Mouse (Mus musculus) ES-Bruce4 (cell line): ENCODE data around the gene Ddx1. TPM values are rescaled to one million over a fixed set of nuclear protein-coding genes. Genes with fewer than 3 reads are reported as not detected.
A peak's percentile ranks its signal among the peaks of the same experiment; 100 is the strongest.

Source experiments
- H3K27ac ChIP-seq: 2 replicates; pipeline ENCODE4 v1.5.1; 2012; ENCODE audit warnings: low read length, inconsistent platforms; ENCODE audit not compliant: insufficient read depth
- H3K27me3 ChIP-seq: 2 replicates; pipeline ENCODE4 v1.6.1; 2012; ENCODE audit warnings: mild to moderate bottlenecking, low read length, inconsistent platforms; ENCODE audit not compliant: control insufficient read depth, poor library complexity, insufficient read depth, severe bottlenecking
- H3K36me3 ChIP-seq: 2 replicates; pipeline ENCODE4 v1.6.1; 2012; ENCODE audit warnings: inconsistent platforms, mild to moderate bottlenecking, low read length, moderate library complexity; ENCODE audit not compliant: control insufficient read depth, poor library complexity, insufficient read depth, severe bottlenecking
- H3K4me1 ChIP-seq: one replicate; pipeline ENCODE4 v1.8.1; 2011; ENCODE audit warnings: low read length; ENCODE audit not compliant: control insufficient read depth, insufficient read depth
- H3K4me3 ChIP-seq: 2 replicates; pipeline ENCODE4 v1.5.1; 2011; ENCODE audit warnings: low read depth, mild to moderate bottlenecking, low read length
- H3K9ac ChIP-seq: 2 replicates; pipeline ENCODE4 v1.6.1; 2012; ENCODE audit warnings: low read depth, mild to moderate bottlenecking, inconsistent platforms; ENCODE audit not compliant: poor library complexity, severe bottlenecking
- H3K9me3 ChIP-seq: replicated peaks from 2 replicates; pipeline ENCODE4 v1.6.1; 2012; ENCODE audit warnings: mild to moderate bottlenecking, low read length, inconsistent platforms; ENCODE audit not compliant: control insufficient read depth, poor library complexity, insufficient read depth, severe bottlenecking
- CTCF ChIP-seq: IDR thresholded peaks from one replicate; pipeline ENCODE4 v1.8.1; 2011; ENCODE audit warnings: low read depth, low read length
- EP300 ChIP-seq: IDR thresholded peaks from 2 replicates; pipeline ENCODE4 v1.6.1; 2011; ENCODE audit warnings: low read depth, low read length; ENCODE audit not compliant: insufficient read depth
- POLR2A ChIP-seq: IDR thresholded peaks from one replicate; pipeline ENCODE4 v1.8.1; 2011; ENCODE audit warnings: low read length; ENCODE audit not compliant: insufficient read depth
- polyA plus RNA-seq: library from polyadenylated mRNA; stranded (reverse); fragments of >200 nt; gene quantifications from 2 replicates; pipeline ENCODE4 v1.2.4, GENCODE M21; 2011; ENCODE audit warnings: low read depth; ENCODE audit not compliant: missing spikeins, insufficient read depth, insufficient read length

Gene Ddx1
- polyA plus RNA-seq, 1 experiment: 257 TPM

- H3K27me3 ChIP-seq: no peaks in the 10 kb centered on the region
- H3K27ac ChIP-seq: no peak overlapping the region
- TF ChIP-seq EP300: no peak
- no peak for TF ChIP-seq POLR2A
- no peak for TF ChIP-seq CTCF
- H3K9ac ChIP-seq: peak overlapping the region; percentile 72; the same call in 1 of the 2 replicates
- no peaks in the 10 kb centered on the region for H3K4me1 ChIP-seq
- H3K9me3 ChIP-seq: no peaks in the 10 kb centered on the region
- no peaks in the 10 kb centered on the region for H3K36me3 ChIP-seq
- no peak overlapping the region for H3K4me3 ChIP-seq
Measured at GRCm38 (mm10) chr12:13268412-13268811, 19.4 kb upstream of the Ddx1 start.

- Histone ChIP-seq H3K27ac (no peak overlapping the region), H3K4me3 (no peak overlapping the region), H3K9ac (no peak overlapping the region), H3K36me3 (no peaks in the 10 kb centered on the region), H3K27me3 (no peaks in the 10 kb centered on the region; the same call in 1 of the 2 replicates), H3K9me3 (no peaks in the 10 kb centered on the region), H3K4me1 (no peaks in the 10 kb centered on the region)
- TF ChIP-seq EP300 (no peak), CTCF (no peak), POLR2A (no peak)
Measured at GRCm38 (mm10) chr12:13255701-13256100, 6.7 kb upstream of the Ddx1 start.

GRCm38 (mm10) chr12:13255068-13255467, 6.1 kb upstream of the Ddx1 start:
- no peaks in the 10 kb centered on the region for H3K9me3 ChIP-seq
- no peak overlapping the region for H3K9ac ChIP-seq
- no peaks in the 10 kb centered on the region for H3K4me1 ChIP-seq
- TF ChIP-seq EP300: no peak
- no peaks in the 10 kb centered on the region for H3K36me3 ChIP-seq
- H3K27ac ChIP-seq: no peak overlapping the region
- no peaks in the 10 kb centered on the region; the same call in 1 of the 2 replicates for H3K27me3 ChIP-seq
- H3K4me3 ChIP-seq: no peak overlapping the region

GRCm38 (mm10) chr12:13249573-13249919, 533 bp upstream of the Ddx1 start:
- H3K27me3 ChIP-seq: no peaks in the 10 kb centered on the region
- no peak overlapping the region for H3K4me3 ChIP-seq
- peaks cover 12% of the 10 kb centered on the region for H3K36me3 ChIP-seq
- no peak for TF ChIP-seq EP300
- no peak for TF ChIP-seq POLR2A
- no peak for TF ChIP-seq CTCF
- no peak overlapping the region for H3K27ac ChIP-seq
- H3K9ac ChIP-seq: no peak overlapping the region
- H3K9me3 ChIP-seq: no peaks in the 10 kb centered on the region
- H3K4me1 ChIP-seq: no peaks in the 10 kb centered on the region

GRCm38 (mm10) chr12:13242453-13242852, 6.6 kb downstream of the Ddx1 start:
- Histone ChIP-seq H3K9me3 (no peaks in the 10 kb centered on the region), H3K4me3 (no peak overlapping the region), H3K27ac (no peak overlapping the region), H3K27me3 (no peaks in the 10 kb centered on the region), H3K36me3 (peaks cover 61% of the 10 kb centered on the region), H3K4me1 (no peaks in the 10 kb centered on the region), H3K9ac (no peak overlapping the region)
- TF ChIP-seq POLR2A (no peak), CTCF (no peak), EP300 (no peak)

GRCm38 (mm10) chr12:13218101-13218514, 30.9 kb downstream of the Ddx1 start:
- no peak overlapping the region for H3K27ac ChIP-seq
- H3K4me1 ChIP-seq: no peaks in the 10 kb centered on the region
- no peaks in the 10 kb centered on the region for H3K9me3 ChIP-seq

More at GRCm38 (mm10) chr12:13218101-13218514, 30.9 kb downstream of the Ddx1 start:
- Histone ChIP-seq H3K9ac (no peak overlapping the region), H3K36me3 (peaks cover 24% of the 10 kb centered on the region), H3K27me3 (no peaks in the 10 kb centered on the region), H3K4me3 (no peak overlapping the region)
- TF ChIP-seq CTCF: no peak
- no peak for TF ChIP-seq EP300
- no peak for TF ChIP-seq POLR2A
